Mouse (Mus musculus): Measurements from ENCODE around the gene Ubtd2. TPM values are rescaled to one million over a fixed set of nuclear protein-coding genes. Genes with fewer than 3 reads are reported as not detected.

Gene Ubtd2
- polyA plus RNA-seq, 1 experiment from 2014 or later: 22.6 TPM

DNA sequence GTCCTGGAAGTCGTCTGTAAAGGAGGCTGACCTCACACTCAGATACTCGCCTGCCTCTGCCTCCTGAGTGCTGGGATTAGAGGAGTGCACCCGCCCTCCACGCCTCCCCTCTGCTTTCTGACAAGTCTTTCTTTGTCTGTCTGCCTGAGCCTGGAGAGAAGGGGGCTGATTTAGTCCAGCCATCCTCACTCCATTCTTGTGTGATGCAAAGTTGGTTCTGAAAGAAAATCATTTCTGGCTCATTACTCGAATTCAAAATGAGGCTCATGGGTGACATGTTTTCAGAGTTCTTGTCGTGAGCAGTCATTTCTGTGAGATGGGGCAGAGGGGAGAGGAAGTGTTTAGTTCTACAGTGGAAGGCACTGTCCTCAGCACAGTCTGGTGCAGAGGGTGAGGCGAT is 81.8 kb downstream of the Ubtd2 start:
- H3K9ac ChIP-seq (ENCODE audit: low read depth, low read length): no peak overlapping the region
- 58% methylated on average over 7 of the region's 7 CpGs for WGBS
- H3K27ac ChIP-seq (ENCODE audit: low read length): no peak overlapping the region
- H3K27me3 ChIP-seq (replicated peaks; ENCODE audit: control insufficient read depth, insufficient read depth, low read length): no peaks in the 10 kb centered on the region
- H3K4me3 ChIP-seq (ENCODE audit: low read length): no peak overlapping the region
- no peak for ATAC-seq
- H3K9me3 ChIP-seq (ENCODE audit: control insufficient read depth, low read length): no peaks in the 10 kb centered on the region
- H3K4me2 ChIP-seq (ENCODE audit: low read depth, low read length): no peak overlapping the region
- peaks cover 24% of the 10 kb centered on the region for H3K4me1 ChIP-seq (ENCODE audit: control insufficient read depth, insufficient read depth, low read length)
- H3K36me3 ChIP-seq (ENCODE audit: control insufficient read depth, insufficient read depth, low read length): no peaks in the 10 kb centered on the region

- H3K36me3 ChIP-seq (ENCODE audit: control insufficient read depth, insufficient read depth, low read length): no peaks in the 10 kb centered on the region
- H3K4me2 ChIP-seq (ENCODE audit: low read depth, low read length): no peak overlapping the region
- H3K9me3 ChIP-seq (ENCODE audit: control insufficient read depth, low read length): no peaks in the 10 kb centered on the region
- no peak for ATAC-seq
- WGBS: 65% methylated on average over 6 of the region's 6 CpGs
- H3K4me3 ChIP-seq (ENCODE audit: low read length): no peak overlapping the region
- no peaks in the 10 kb centered on the region for H3K27me3 ChIP-seq (replicated peaks; ENCODE audit: control insufficient read depth, insufficient read depth, low read length)
- H3K27ac ChIP-seq (ENCODE audit: low read length): peak overlapping the region; percentile 17; the same call in 1 of the 2 replicates
- peaks cover 25% of the 10 kb centered on the region for H3K4me1 ChIP-seq (ENCODE audit: control insufficient read depth, insufficient read depth, low read length)
- H3K9ac ChIP-seq (ENCODE audit: low read depth, low read length): no peak overlapping the region
Measured at GRCm38 (mm10) chr11:32538435-32538834, 83.3 kb downstream of the Ubtd2 start.

DNA sequence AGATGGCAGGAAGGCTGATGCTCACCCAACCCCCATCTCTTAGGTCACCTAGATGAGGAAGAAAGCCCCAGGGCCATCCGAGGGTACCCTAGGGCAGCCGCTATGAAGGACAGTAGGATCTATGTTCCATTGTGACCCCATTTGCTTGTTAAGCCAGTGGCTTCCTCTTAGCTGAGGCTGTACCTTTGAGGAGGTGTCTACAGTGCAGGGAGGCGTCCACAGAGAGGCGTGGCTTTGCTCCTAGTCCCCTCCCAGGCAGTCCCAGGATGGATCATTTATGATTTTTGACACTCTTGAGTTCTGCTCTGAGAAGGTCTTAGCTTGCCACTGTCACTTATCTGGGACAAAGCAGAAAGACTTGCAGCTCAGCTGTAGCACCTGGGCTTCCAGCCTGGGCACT is 83.7 kb downstream of the Ubtd2 start:
- no peak overlapping the region for H3K4me2 ChIP-seq (ENCODE audit: low read depth, low read length)
- no peaks in the 10 kb centered on the region for H3K27me3 ChIP-seq (replicated peaks; ENCODE audit: control insufficient read depth, insufficient read depth, low read length)
- peaks cover 22% of the 10 kb centered on the region for H3K4me1 ChIP-seq (ENCODE audit: control insufficient read depth, insufficient read depth, low read length)
- no peak overlapping the region for H3K4me3 ChIP-seq (ENCODE audit: low read length)
- no peaks in the 10 kb centered on the region for H3K9me3 ChIP-seq (ENCODE audit: control insufficient read depth, low read length)
- no peak overlapping the region for H3K9ac ChIP-seq (ENCODE audit: low read depth, low read length)
- H3K36me3 ChIP-seq (ENCODE audit: control insufficient read depth, insufficient read depth, low read length): no peaks in the 10 kb centered on the region
- 75% methylated on average over 4 of the region's 4 CpGs for WGBS
- H3K27ac ChIP-seq (ENCODE audit: low read length): 0 out of 2 replicates have a peak overlapping the region, but pooled peaks have one; percentile 17
- ATAC-seq: no peak

GRCm38 (mm10) chr11:32539717-32540116 is 84.5 kb downstream of the Ubtd2 start:
- Histone ChIP-seq H3K9ac (ENCODE audit: low read depth, low read length) (no peak overlapping the region), H3K4me1 (ENCODE audit: control insufficient read depth, insufficient read depth, low read length) (peaks cover 15% of the 10 kb centered on the region; the same call in 1 of the 2 replicates), H3K4me2 (ENCODE audit: low read depth, low read length) (no peak overlapping the region), H3K36me3 (ENCODE audit: control insufficient read depth, insufficient read depth, low read length) (no peaks in the 10 kb centered on the region), H3K27me3 (replicated peaks; ENCODE audit: control insufficient read depth, insufficient read depth, low read length) (no peaks in the 10 kb centered on the region), H3K4me3 (ENCODE audit: low read length) (no peak overlapping the region), H3K9me3 (ENCODE audit: control insufficient read depth, low read length) (no peaks in the 10 kb centered on the region), H3K27ac (ENCODE audit: low read length) (no peak overlapping the region)
- ATAC-seq: no peak
- 72% methylated on average over 7 of the region's 7 CpGs for WGBS

DNA sequence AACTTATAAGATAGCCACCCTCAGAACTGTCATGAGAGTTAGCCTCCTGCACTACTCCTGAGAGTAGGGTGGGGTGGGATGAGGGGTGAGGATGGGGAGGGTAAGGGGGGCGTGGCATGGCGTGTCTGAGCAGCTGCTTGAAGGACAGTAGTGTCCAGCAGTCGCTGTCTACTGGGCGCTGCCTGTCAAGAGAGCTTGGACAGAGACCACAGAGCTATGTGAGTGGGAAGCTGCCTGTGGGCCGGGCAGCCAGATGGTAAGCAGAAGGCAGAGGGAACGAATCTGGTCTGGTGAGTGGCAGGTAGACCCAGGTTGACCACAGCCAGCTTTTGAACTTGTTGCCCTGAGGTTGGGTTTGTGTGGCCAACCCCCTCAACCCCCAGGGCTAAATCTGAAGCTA is 85.3 kb downstream of the Ubtd2 start:
- Histone ChIP-seq H3K27me3 (replicated peaks; ENCODE audit: control insufficient read depth, insufficient read depth, low read length) (no peaks in the 10 kb centered on the region), H3K9me3 (ENCODE audit: control insufficient read depth, low read length) (no peaks in the 10 kb centered on the region), H3K4me3 (ENCODE audit: low read length) (no peak overlapping the region), H3K27ac (ENCODE audit: low read length) (no peak overlapping the region), H3K4me2 (ENCODE audit: low read depth, low read length) (no peak overlapping the region), H3K9ac (ENCODE audit: low read depth, low read length) (no peak overlapping the region), H3K4me1 (ENCODE audit: control insufficient read depth, insufficient read depth, low read length) (peaks cover 15% of the 10 kb centered on the region; the same call in 1 of the 2 replicates), H3K36me3 (ENCODE audit: control insufficient read depth, insufficient read depth, low read length) (no peaks in the 10 kb centered on the region)
- 71% methylated on average over 6 of the region's 6 CpGs for WGBS
- no peak for ATAC-seq

- no peak overlapping the region for H3K4me3 ChIP-seq (ENCODE audit: low read length)
- WGBS: 86% methylated on average over 4 of the region's 4 CpGs
Measured at GRCm38 (mm10) chr11:32542181-32542580, 87.0 kb downstream of the Ubtd2 start.

GRCm38 (mm10) chr11:32542687-32543411 is 87.7 kb downstream of the Ubtd2 start:
- no peak overlapping the region for H3K4me2 ChIP-seq (ENCODE audit: low read depth, low read length)
- no peaks in the 10 kb centered on the region for H3K27me3 ChIP-seq (replicated peaks; ENCODE audit: control insufficient read depth, insufficient read depth, low read length)
- H3K27ac ChIP-seq (ENCODE audit: low read length): peak overlapping the region; percentile 49; the same call in 1 of the 2 replicates
- H3K4me3 ChIP-seq (ENCODE audit: low read length): no peak overlapping the region
- H3K4me1 ChIP-seq (ENCODE audit: control insufficient read depth, insufficient read depth, low read length): peaks cover 15% of the 10 kb centered on the region; the same call in 1 of the 2 replicates
- WGBS: 42% methylated on average over 3 of the region's 3 CpGs
- no peak overlapping the region for H3K9ac ChIP-seq (ENCODE audit: low read depth, low read length)
- ATAC-seq: peak; percentile 62; the same call in 1 of the 2 replicates
- H3K36me3 ChIP-seq (ENCODE audit: control insufficient read depth, insufficient read depth, low read length): no peaks in the 10 kb centered on the region
- H3K9me3 ChIP-seq (ENCODE audit: control insufficient read depth, low read length): no peaks in the 10 kb centered on the region

More at GRCm38 (mm10) chr11:32542181-32542580, 87.0 kb downstream of the Ubtd2 start:
- ATAC-seq: no peak
- Histone ChIP-seq H3K27me3 (replicated peaks; ENCODE audit: control insufficient read depth, insufficient read depth, low read length) (no peaks in the 10 kb centered on the region), H3K9ac (ENCODE audit: low read depth, low read length) (no peak overlapping the region), H3K27ac (ENCODE audit: low read length) (peak overlapping the region; percentile 23; the same call in 1 of the 2 replicates), H3K9me3 (ENCODE audit: control insufficient read depth, low read length) (no peaks in the 10 kb centered on the region), H3K4me2 (ENCODE audit: low read depth, low read length) (no peak overlapping the region), H3K36me3 (ENCODE audit: control insufficient read depth, insufficient read depth, low read length) (no peaks in the 10 kb centered on the region), H3K4me1 (ENCODE audit: control insufficient read depth, insufficient read depth, low read length) (peaks cover 15% of the 10 kb centered on the region; the same call in 1 of the 2 replicates)

GRCm38 (mm10) chr11:32544041-32544440 is 88.9 kb downstream of the Ubtd2 start:
- Histone ChIP-seq H3K9ac (ENCODE audit: low read depth, low read length) (no peak overlapping the region), H3K4me1 (ENCODE audit: control insufficient read depth, insufficient read depth, low read length) (peaks cover 9% of the 10 kb centered on the region; the same call in 1 of the 2 replicates), H3K9me3 (ENCODE audit: control insufficient read depth, low read length) (no peaks in the 10 kb centered on the region), H3K27ac (ENCODE audit: low read length) (no peak overlapping the region), H3K4me3 (ENCODE audit: low read length) (no peak overlapping the region), H3K27me3 (replicated peaks; ENCODE audit: control insufficient read depth, insufficient read depth, low read length) (no peaks in the 10 kb centered on the region), H3K36me3 (ENCODE audit: control insufficient read depth, insufficient read depth, low read length) (no peaks in the 10 kb centered on the region), H3K4me2 (ENCODE audit: low read depth, low read length) (no peak overlapping the region)
- 74% methylated on average over 6 of the region's 6 CpGs for WGBS
- no peak for ATAC-seq

DNA sequence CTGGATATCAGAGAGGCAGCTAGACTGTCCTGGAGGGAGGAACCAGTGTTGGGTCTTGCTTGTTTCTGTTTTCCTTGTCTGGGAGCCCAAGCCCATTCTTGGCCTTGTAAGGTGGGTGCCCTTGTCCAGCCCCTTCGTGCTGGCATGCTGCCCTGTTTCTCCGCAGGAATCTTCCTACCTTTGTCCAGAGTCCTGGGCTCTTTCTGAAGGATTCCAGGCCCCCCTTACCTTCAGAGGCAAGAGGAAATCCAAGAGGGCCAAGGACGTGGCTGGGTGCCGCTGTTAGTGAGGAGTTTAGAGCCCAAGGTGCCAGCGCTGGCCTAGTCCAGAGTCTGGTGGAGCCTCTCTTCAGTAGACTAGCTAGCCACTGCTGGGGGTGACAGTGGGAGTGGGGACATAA is 89.3 kb downstream of the Ubtd2 start:
- ATAC-seq: no peak
- Histone ChIP-seq H3K9me3 (ENCODE audit: control insufficient read depth, low read length) (no peaks in the 10 kb centered on the region), H3K4me1 (ENCODE audit: control insufficient read depth, insufficient read depth, low read length) (peaks cover 6% of the 10 kb centered on the region; the same call in 1 of the 2 replicates), H3K4me2 (ENCODE audit: low read depth, low read length) (no peak overlapping the region), H3K4me3 (ENCODE audit: low read length) (no peak overlapping the region), H3K9ac (ENCODE audit: low read depth, low read length) (no peak overlapping the region), H3K27ac (ENCODE audit: low read length) (no peak overlapping the region), H3K36me3 (ENCODE audit: control insufficient read depth, insufficient read depth, low read length) (no peaks in the 10 kb centered on the region), H3K27me3 (replicated peaks; ENCODE audit: control insufficient read depth, insufficient read depth, low read length) (no peaks in the 10 kb centered on the region)
- WGBS: 81% methylated on average over 5 of the region's 5 CpGs

All from intestine, embryonic 16.5 days (tissue).